Mouse (Mus musculus) erythroblast, embryonic 14.5 days (primary cell): ENCODE measurements around the gene Psmd11.

ENCODE experiments used
- GATA1 ChIP-seq: IDR thresholded peaks from 2 replicates; pipeline ENCODE4 v1.6.1; 2012; ENCODE audit warnings: low read length, inconsistent platforms, mixed read lengths
- TAL1 ChIP-seq: IDR thresholded peaks from 3 replicates; pipeline ENCODE4 v1.6.1; 2012; ENCODE audit warnings: low read length, inconsistent platforms, mixed read lengths

GRCm38 (mm10) chr11:80496640-80497039 lies 68.2 kb downstream of the Psmd11 start:
- TF ChIP-seq TAL1: no peak
- TF ChIP-seq GATA1: no peak
